Mouse (Mus musculus): ENCODE data around the gene Osgepl1. TPM values are rescaled to one million over a fixed set of nuclear protein-coding genes. Genes with fewer than 3 reads are reported as not detected.
"Not testable (repeated sequence)": the region's sequence is repeated elsewhere in the genome, so short reads cannot be mapped to it uniquely, and the experiment has no call there.

The Osgepl1 gene
- polyA plus RNA-seq (2015; fragmentation: Nextera tagmentation; extraction: Ambion mirVana), result 19.6 and 20.9 TPM in 2 replicates

DNA sequence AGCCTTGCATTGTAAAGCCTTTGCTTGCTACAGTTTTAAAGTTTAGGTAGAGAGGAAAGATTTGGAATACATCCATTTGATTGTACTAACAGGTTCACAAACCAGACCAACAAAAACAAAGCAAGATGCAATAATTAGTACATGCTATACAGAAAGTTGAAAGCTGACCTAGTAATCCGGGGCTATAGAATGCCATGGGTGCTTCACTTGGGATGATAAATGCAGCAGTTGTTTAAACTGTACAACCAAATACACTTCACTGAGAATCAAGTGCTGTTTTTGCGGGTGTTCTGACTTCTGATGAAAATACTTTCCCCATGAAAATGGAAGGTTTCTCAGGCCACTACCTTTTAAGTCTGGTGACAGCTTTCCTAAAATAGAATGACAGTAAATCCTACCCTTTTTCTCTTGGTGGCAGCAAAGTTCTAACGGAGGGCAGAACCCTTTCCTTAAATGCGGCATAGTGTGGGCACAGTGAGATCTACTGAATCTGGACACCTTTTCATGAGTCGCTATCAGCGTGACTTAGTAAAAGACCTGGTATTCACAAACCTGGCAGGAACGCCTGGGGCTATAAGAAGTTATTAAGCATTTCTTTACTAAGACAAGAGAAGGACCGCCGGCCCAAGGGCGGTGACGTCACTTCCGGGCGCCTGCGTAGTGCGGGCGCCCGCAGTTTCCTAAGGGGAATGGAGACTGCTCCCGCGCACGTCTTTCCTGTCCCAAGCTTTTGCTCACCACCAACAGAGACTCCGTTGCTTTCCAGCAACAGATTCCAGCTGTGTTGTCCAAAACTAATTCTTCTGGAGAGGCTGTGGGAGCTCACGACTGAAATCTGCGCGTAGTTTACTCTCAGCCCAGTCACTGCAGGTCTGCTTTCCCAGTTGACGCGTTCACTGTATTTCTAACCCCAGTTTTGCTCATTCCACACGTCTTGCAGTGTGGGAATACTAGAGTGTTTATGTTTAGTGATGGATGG, at the start of gene Osgepl1:
Gene Osgepl1 (plus strand): TSS at position 636 of the 979 bp plus-strand sequence.
- Histone ChIP-seq H3K36me3 (peaks cover 16% of the 10 kb centered on the region; the same call in 1 of the 2 replicates), H3K27me3 (no peaks in the 10 kb centered on the region), H3K9ac (peak within 1 kb of the TSS; percentile 81), H3K4me1 (0 out of 2 replicates have a peak, but pooled peaks cover 4% of the 10 kb centered on the region), H3K27ac (peak within 1 kb of the TSS; percentile 90), H3K4me3 (peak within 1 kb of the TSS; percentile 66), H3K4me2 (peak within 1 kb of the TSS; percentile 63), H3K9me3 (no peaks in the 10 kb centered on the region)
- WGBS, result 3% methylated on average over 27 of the region's 27 CpGs
- peak; percentile 86 for ATAC-seq (ENCODE audit: insufficient number of reproducible peaks, insufficient read depth, low FRiP score, low TSS enrichment, low read depth)

DNA sequence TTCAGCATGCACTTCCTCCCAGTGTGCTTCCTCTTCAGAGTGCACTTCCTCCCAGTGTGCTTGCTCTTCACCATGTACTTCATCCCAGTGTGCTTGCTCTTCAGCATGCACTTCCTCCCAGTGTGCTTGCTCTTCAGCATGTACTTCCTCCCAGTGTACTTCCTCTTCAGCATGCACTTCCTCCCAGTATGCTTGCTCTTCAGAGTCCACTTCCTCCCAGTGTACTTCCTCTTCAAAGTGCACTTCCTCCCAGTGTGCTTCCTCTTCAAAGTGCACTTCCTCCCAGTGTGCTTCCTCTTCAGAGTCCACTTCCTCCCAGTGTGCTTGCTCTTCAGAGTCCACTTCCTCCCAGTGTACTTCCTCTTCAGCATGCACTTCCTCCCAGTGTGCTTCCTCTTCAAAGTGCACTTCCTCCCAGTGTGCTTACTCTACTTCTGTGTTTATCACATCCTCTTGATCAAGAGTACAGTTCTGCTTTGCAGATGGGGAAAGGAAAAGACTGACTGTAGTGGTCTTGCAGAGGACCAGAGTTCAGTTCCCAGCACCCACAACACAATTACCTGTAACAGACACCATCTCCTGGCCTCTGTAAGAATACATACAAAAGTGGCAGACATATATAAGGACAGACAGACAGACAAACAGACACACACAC, 48.3 kb upstream of the Osgepl1 start:
- H3K27ac ChIP-seq; H3K9ac ChIP-seq; H3K9me3 ChIP-seq; H3K27me3 ChIP-seq; H3K4me3 ChIP-seq; ATAC-seq (ENCODE audit: insufficient number of reproducible peaks, insufficient read depth, low FRiP score, low TSS enrichment, low read depth); H3K4me2 ChIP-seq; H3K4me1 ChIP-seq: not testable (repeated sequence)
- H3K36me3 ChIP-seq, result peaks cover 15% of the 10 kb centered on the region

DNA sequence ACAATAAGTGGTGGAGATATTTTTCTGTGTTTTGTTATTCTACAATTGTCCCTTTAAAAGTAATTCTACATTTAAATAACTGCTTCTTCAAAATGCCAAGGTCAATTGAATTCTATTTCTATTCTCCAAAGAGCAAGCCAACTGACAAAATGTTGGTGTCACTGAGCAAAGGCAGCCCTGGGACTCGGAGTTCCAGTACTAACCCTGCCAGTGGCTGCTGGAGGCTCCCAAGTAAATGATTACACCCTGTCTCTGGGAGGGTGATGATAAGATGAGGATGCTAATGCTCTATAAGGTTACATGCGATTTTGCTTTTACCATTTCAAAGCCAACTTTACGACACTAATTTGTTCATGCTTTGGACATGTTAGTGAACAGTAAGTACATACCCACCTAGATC, 43.5 kb upstream of the Osgepl1 start:
- ATAC-seq (ENCODE audit: insufficient number of reproducible peaks, insufficient read depth, low FRiP score, low TSS enrichment, low read depth), result no peak
- WGBS, result 91% methylated on average over 3 of the region's 3 CpGs
- H3K9ac ChIP-seq, result no peak overlapping the region

DNA sequence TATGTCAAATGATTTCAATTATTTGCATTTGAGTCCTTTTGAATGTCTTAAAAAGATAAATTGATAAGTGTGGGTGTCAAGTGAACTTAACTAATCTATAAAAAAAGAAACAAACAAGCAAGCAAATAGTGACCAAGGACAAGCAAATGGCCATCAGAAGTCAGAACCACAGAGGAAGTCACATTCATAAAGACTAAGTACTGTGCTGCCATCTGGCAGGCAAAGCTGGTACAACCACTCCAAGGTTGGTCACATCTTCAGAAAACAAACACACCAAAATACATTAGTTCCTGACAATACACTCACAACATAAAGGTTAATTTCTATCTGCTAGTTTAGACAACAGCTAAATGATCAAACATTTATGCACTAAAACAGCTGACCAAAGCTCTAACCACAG, 40.8 kb upstream of the Osgepl1 start:
- no peak overlapping the region for H3K27ac ChIP-seq
- H3K9me3 ChIP-seq, result no peaks in the 10 kb centered on the region
- H3K27me3 ChIP-seq, result no peaks in the 10 kb centered on the region
- no peak overlapping the region for H3K9ac ChIP-seq
- H3K4me2 ChIP-seq, result no peak overlapping the region
- no peak for ATAC-seq (ENCODE audit: insufficient number of reproducible peaks, insufficient read depth, low FRiP score, low TSS enrichment, low read depth)
- no peak overlapping the region for H3K4me3 ChIP-seq
- no peaks in the 10 kb centered on the region for H3K4me1 ChIP-seq
- H3K36me3 ChIP-seq, result 0 out of 2 replicates have a peak, but pooled peaks cover 2% of the 10 kb centered on the region

More for the DNA sequence above, 43.5 kb upstream of the Osgepl1 start:
- no peaks in the 10 kb centered on the region for H3K9me3 ChIP-seq
- no peak overlapping the region for H3K4me2 ChIP-seq
- H3K27ac ChIP-seq, result no peak overlapping the region
- no peaks in the 10 kb centered on the region for H3K27me3 ChIP-seq
- no peak overlapping the region for H3K4me3 ChIP-seq
- no peaks in the 10 kb centered on the region for H3K4me1 ChIP-seq
- H3K36me3 ChIP-seq, result peaks cover 10% of the 10 kb centered on the region

DNA sequence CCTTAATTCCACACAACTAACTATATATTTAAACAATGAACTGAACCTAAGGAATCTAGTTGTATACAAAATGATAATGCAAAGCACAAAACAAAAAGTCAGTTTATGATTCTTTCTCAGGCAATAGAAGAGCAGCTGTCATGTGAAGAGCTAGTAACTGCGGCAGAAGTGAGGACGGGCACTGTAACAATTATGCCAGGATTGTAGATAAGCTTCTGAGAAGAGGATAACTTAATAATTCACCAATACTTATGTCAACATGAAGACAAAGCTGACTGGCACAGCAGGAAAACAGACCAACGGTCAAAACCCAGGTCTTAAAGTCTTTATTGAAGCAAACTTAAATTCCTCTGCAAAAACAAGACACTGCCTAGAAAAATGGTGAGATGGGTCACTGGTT, 22.2 kb upstream of the Osgepl1 start:
- Histone ChIP-seq H3K9ac (no peak overlapping the region), H3K27ac (no peak overlapping the region), H3K9me3 (no peaks in the 10 kb centered on the region), H3K4me2 (no peak overlapping the region), H3K4me3 (no peak overlapping the region), H3K36me3 (0 out of 2 replicates have a peak, but pooled peaks cover 4% of the 10 kb centered on the region), H3K4me1 (no peaks in the 10 kb centered on the region; the same call in 1 of the 2 replicates), H3K27me3 (no peaks in the 10 kb centered on the region)
- WGBS, result 79% methylated on average over 3 of the region's 3 CpGs
- ATAC-seq (ENCODE audit: insufficient number of reproducible peaks, insufficient read depth, low FRiP score, low TSS enrichment, low read depth), result no peak

DNA sequence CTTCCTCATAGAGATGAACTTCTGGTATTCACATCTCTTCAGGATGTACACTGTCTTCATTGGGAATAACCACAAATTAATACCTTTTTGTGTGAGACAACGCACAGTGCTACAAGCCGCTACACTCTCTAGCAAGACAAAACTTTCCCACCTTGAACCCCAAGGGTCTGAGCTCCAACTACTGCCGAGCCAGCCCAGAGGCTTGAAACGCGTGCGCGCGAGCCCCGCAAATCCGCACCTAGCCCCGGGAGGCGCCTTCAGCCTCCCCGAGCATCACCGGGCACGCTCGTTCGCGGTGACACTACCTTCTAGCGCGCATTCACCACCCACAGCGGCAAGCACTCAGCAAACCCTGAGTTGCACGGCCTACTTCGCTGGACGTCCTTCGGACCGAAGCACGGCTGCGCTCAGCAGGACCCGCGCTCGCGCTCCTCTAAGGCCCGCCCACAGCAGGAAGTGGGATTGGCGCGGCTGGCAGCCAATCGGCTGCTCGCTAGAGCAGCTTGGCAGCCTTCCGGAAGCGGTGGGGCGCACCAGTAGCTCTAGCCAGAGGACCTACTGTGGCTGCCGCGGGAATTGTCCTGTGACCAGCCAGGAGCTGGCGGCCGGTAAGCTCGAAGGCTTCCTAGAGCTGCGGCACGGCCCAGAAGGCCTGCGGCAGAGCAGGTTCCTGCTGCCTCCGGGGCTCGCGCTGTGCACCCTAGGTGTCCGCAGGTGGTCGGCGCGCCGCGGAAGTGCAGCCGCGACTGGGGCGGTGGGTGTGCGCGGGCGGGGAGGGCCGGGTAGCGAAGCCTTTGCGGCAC, 16.6 kb upstream of the Osgepl1 start, which contains the start of the genes Pms1, Ormdl1 and Gm28778:
Gene Pms1 (minus strand): TSS at position 438 of the 803 bp plus-strand sequence.
Gene Ormdl1 (plus strand): TSS at position 515 of the 803 bp plus-strand sequence.
Gene Gm28778 (plus strand): TSS at position 531 of the 803 bp plus-strand sequence.
- under 1% methylated on average over 65 of the region's 66 CpGs for WGBS
- Histone ChIP-seq H3K4me3 (peak within 1 kb of the TSS; percentile 88), H3K36me3 (no peaks in the 10 kb centered on the region), H3K4me1 (peaks cover 6% of the 10 kb centered on the region; the same call in 1 of the 2 replicates), H3K27ac (peak within 1 kb of the TSS; percentile 83), H3K4me2 (peak within 1 kb of the TSS; percentile 70), H3K27me3 (no peaks in the 10 kb centered on the region), H3K9ac (peak within 1 kb of the TSS; percentile 87), H3K9me3 (no peaks in the 10 kb centered on the region)
- peak; percentile 100 for ATAC-seq (ENCODE audit: insufficient number of reproducible peaks, insufficient read depth, low FRiP score, low TSS enrichment, low read depth)

DNA sequence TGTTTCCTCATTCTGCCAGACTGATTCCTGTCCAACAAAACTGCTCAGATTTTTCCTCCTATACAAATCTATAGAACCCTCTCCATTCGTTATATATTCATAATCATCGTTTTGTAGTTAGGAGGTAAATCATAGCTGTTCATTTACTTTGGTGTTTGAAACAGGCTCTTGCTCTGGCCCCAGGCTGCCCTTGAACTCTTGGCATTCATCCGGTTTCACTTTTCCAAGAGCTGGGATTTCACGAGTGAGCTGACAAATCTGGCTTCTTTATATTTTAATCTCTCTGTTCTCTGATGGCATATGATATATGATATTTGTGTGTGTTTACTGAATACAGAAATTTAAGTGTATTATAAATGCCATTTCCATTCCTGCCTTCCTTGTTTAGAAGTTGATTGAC, 12.9 kb upstream of the Osgepl1 start:
- Histone ChIP-seq H3K4me2 (no peak overlapping the region), H3K4me3 (no peak overlapping the region), H3K27ac (no peak overlapping the region), H3K4me1 (peaks cover 6% of the 10 kb centered on the region; the same call in 1 of the 2 replicates), H3K27me3 (no peaks in the 10 kb centered on the region), H3K9me3 (no peaks in the 10 kb centered on the region), H3K36me3 (no peaks in the 10 kb centered on the region), H3K9ac (no peak overlapping the region)
- ATAC-seq (ENCODE audit: insufficient number of reproducible peaks, insufficient read depth, low FRiP score, low TSS enrichment, low read depth), result no peak
- 75% methylated on average over 4 of the region's 4 CpGs for WGBS

DNA sequence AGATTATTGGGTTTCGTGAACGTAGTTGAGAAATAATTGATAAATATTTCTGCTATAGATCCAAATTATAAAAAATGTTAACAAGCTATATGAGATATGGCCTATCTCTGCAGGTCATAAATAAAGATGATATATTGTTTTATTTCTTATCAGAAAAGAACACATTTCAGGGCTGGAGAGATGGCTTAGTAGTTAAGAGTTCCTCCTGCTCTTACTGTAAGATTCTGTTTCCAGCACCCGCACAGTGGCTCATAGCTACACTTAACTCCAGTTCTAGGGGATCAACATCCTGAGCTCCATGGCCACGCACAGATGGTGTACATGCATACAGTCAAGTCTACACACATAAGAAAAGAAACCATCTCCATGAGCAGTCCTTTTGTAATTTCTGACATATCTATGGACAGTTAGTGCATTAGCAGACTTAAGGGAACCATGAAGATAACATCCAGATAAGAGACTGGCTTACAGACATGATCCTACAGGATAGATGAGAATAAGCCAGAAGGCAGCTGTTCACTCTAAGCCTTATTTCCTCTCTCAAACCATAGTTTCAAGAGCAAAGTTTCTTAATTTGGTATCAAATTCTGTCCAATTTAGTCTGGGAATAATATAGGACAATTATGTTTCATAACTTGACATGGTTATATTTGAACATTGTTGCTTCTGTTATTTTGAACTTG, 8.4 kb downstream of the Osgepl1 start:
- Histone ChIP-seq H3K36me3 (peaks cover 33% of the 10 kb centered on the region), H3K9ac (no peak overlapping the region), H3K4me2 (no peak overlapping the region), H3K4me1 (no peaks in the 10 kb centered on the region), H3K9me3 (no peaks in the 10 kb centered on the region), H3K27me3 (no peaks in the 10 kb centered on the region), H3K27ac (no peak overlapping the region), H3K4me3 (no peak overlapping the region)
- WGBS, result 93% methylated on average over 4 of the region's 4 CpGs
- ATAC-seq (ENCODE audit: insufficient number of reproducible peaks, insufficient read depth, low FRiP score, low TSS enrichment, low read depth), result no peak

DNA sequence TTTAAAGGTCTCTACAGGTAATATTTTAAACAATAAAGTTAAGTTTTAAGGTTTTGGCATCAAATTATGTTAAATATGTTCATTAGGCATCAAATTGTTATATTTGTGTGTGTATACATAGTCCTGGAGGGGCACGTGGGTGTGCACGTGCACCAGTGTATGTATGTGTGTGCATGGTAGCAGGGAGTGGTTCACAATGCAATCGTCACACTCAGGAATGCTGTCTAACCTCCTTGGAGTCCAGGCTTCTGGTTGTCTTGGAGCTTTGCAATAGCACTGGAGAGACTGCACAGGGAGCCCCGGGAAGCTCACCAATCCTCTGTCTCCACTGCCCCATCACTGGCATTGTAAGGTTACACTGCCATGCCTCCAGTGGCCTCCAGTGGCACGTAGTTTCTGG, 9.8 kb downstream of the Osgepl1 start:
- no peak overlapping the region for H3K4me2 ChIP-seq
- WGBS, result 91% methylated on average over 5 of the region's 5 CpGs
- H3K27me3 ChIP-seq, result no peaks in the 10 kb centered on the region
- no peaks in the 10 kb centered on the region for H3K9me3 ChIP-seq
- no peak overlapping the region for H3K4me3 ChIP-seq
- no peak overlapping the region for H3K27ac ChIP-seq
- no peak overlapping the region for H3K9ac ChIP-seq
- no peaks in the 10 kb centered on the region for H3K4me1 ChIP-seq
- peaks cover 20% of the 10 kb centered on the region for H3K36me3 ChIP-seq
- ATAC-seq (ENCODE audit: insufficient number of reproducible peaks, insufficient read depth, low FRiP score, low TSS enrichment, low read depth), result no peak

DNA sequence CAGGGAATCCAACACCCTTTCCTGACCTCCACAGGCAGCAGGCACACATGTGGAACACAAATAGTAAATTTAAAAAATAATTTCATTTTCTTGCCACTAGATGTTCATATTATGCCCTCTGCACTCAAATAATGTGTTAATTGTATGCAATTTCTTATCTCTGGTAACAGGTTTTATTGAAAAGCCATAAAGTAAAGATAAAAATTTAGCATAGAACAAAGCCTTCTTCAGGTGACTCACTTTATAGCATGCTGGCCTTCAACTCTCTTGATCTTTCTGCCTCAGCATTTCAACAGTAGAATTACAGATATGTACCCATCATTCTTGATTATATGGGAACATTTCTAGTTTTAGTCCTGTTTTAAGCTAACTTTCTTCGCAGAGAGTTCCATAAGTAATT, 10.9 kb downstream of the Osgepl1 start:
- Histone ChIP-seq H3K4me3 (no peak overlapping the region), H3K27ac (no peak overlapping the region), H3K9me3 (no peaks in the 10 kb centered on the region), H3K9ac (no peak overlapping the region), H3K4me1 (no peaks in the 10 kb centered on the region), H3K36me3 (peaks cover 16% of the 10 kb centered on the region), H3K4me2 (no peak overlapping the region), H3K27me3 (no peaks in the 10 kb centered on the region)
- WGBS, result 96% methylated on average over 1 of the region's 1 CpGs
- no peak for ATAC-seq (ENCODE audit: insufficient number of reproducible peaks, insufficient read depth, low FRiP score, low TSS enrichment, low read depth)
